Mouse (Mus musculus): ENCODE measurements around the gene Serpinb9g. TPM values are rescaled to one million over a fixed set of nuclear protein-coding genes. Genes with fewer than 3 reads are reported as not detected.

Gene Serpinb9g
- under 1 TPM in 1 of 2 experiments, not detected in 1; 0.08 TPM for polyA plus RNA-seq (2017; shearing (Covaris generic))

DNA sequence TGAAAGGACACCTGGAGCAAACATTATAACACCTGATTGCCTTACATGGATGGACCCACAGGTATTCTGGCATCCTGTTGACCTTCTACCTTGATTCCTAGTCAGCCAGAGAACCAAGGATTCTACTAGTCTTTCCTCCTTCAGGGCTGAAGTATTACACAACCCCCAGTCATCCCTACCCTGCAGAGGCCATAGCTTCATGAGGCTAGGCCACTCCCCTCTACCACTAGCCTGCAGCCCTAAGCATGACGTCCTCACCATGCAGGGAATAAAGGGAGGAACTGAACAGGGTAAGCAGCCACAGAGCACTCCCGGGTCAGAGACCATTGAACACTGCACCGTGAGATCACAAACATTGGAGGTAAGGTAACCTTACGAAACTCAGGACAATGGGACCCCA, at the start of gene Serpinb9g:
Serpinb9g (plus strand) TSS at position 301 of the 400 bp plus-strand sequence.

Other genes starting within 250 kb of the Serpinb9g start
- gene Serpinb9e, start 235.2 kb upstream of the Serpinb9g start, polyA plus RNA-seq (2017; shearing (Covaris generic)): not detected
- gene Serpinb9f, start 160.7 kb upstream of the Serpinb9g start, polyA plus RNA-seq (2017; shearing (Covaris generic)): under 1 TPM in 1 of 2 experiments, not detected in 1; 0.14 TPM
- gene Gm11397, start 89.0 kb upstream of the Serpinb9g start, polyA plus RNA-seq (2017; shearing (Covaris generic)): not detected
- gene Serpinb6d, start 176.6 kb downstream of the Serpinb9g start, polyA plus RNA-seq (2017; shearing (Covaris generic)): not detected

Data from activated CD4-positive, CD25-positive, alpha-beta regulatory T cell (primary cell).